Mouse (Mus musculus): ENCODE results near the gene Gm4924. TPM values are rescaled to one million over a fixed set of nuclear protein-coding genes. Genes with fewer than 3 reads are reported as not detected.
A peak's percentile ranks its signal among the peaks of the same experiment; 100 is the strongest.

Gene Gm4924
- total RNA-seq (2012; rRNA removed): 7.6 and 9.2 TPM in 2 replicates
- total RNA-seq (2014; rRNA removed): 10.8 and 15.3 TPM in 2 replicates
- 4.9 and 5.7 TPM in 2 replicates for polyA plus RNA-seq (2012; ENCODE audit: insufficient read length, low read depth)

DNA sequence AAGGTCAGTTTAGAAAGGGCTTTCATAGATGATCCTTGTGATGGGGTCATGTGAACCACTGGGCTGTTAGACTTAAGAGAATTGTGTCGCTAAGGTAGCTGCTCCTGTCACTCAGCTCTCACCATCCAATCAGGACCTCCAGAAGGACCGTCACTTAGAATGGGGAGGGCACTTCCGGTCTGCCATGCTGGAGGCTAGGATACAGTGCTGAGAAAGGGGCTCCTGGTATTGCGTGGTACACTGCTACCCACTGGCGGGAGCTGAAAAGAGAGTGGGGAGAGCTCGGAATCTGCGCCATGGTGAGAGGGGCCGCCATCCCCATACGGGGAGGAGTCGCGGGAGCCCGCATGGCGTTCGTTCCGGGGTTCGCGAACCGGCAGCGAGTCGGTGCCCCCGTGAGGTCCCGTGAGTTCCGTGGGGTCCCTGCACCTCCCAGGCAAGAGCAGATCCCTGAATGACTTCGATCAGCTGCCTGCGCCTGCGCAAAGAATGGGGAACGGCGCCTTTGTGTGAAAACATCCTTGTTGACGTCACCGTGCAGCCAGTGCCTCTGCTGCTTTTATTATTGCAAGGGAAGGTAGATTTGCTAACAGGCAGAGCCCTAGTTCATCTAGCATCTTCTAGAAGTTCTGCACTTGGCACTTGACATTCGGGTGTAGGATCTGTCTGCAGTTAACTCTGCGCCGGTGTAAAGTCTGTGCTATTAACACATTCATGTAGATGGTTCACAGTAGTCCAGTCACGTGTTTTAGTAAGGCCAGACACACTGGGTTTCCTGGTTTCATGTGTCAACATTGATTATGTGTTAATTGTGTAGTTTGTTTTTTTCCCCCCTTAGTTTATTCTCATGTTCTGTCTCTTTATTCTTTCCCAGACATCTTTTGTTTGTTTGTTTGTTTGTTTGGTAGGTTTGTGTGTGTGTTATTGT is at the start of gene Gm4924:
Gene Gm4924, plus strand, starts transcription at position 173 of the 928 bp plus-strand sequence.
- peak within 1 kb of the TSS; percentile 77 for H3K27ac ChIP-seq (ENCODE audit: insufficient read depth, low read depth)
- dilution Hi-C loops (cut with MboI; ENCODE audit: extremely low pct_ligation_motif_present, extremely low pct_unique_long_range_greater_than_20kb, low sequenced_read_pairs): no loop called here
- peak; percentile 36 for TF ChIP-seq USF2 (conservative IDR thresholded peaks at IDR 0.05; ENCODE audit: low read depth, low read length)
- peak; percentile 68 for TF ChIP-seq MXI1 (IDR thresholded peaks at IDR 0.05; ENCODE audit: low read depth, low read length)
- TF ChIP-seq ZMIZ1 (IDR thresholded peaks at IDR 0.05; ENCODE audit: low read depth, low read length): no peak
- no peak for TF ChIP-seq MAFK (IDR thresholded peaks at IDR 0.05; ENCODE audit: insufficient replicate concordance, low read length)
- peak; percentile 84 for TF ChIP-seq TBP (conservative IDR thresholded peaks at IDR 0.05; ENCODE audit: low read depth, low read length)
- no peak for TF ChIP-seq E2F4 (IDR thresholded peaks at IDR 0.05; ENCODE audit: insufficient replicate concordance, low read depth, low read length)
- TF ChIP-seq ETS1 (conservative IDR thresholded peaks at IDR 0.05; ENCODE audit: low read depth, low read length): 0 out of 2 replicates have a peak, but pooled peaks have one; percentile 19
- no peak for TF ChIP-seq ZNF384 (IDR thresholded peaks at IDR 0.05; ENCODE audit: low read depth, low read length)
- TF ChIP-seq JUND (conservative IDR thresholded peaks at IDR 0.05; ENCODE audit: low read depth, low read length): 0 out of 2 replicates have a peak, but pooled peaks have one; percentile 22
- TF ChIP-seq KAT2A (IDR thresholded peaks at IDR 0.05; ENCODE audit: insufficient replicate concordance, low read length): no peak
- TF ChIP-seq SMC3 (IDR thresholded peaks at IDR 0.05; ENCODE audit: low read depth, low read length): no peak
- TF ChIP-seq RCOR1 (conservative IDR thresholded peaks at IDR 0.05; ENCODE audit: low read depth, low read length): no peak
- TF ChIP-seq CTCF (conservative IDR thresholded peaks at IDR 0.05 in 1 of 2, IDR thresholded peaks at IDR 0.05 in 1 of 2; ENCODE audit: low read depth in 2 of 2, low read length in 2 of 2): no peak
- TF ChIP-seq NELFE (IDR thresholded peaks at IDR 0.05; ENCODE audit: low read depth, low read length): peak; percentile 83
- peak; percentile 60 for TF ChIP-seq USF1 (IDR thresholded peaks at IDR 0.05; ENCODE audit: low read depth, low read length)
- TF ChIP-seq TCF12 (IDR thresholded peaks at IDR 0.05; ENCODE audit: low read depth, low read length): peak; percentile 24
- no peak for TF ChIP-seq GABPA (IDR thresholded peaks at IDR 0.05; ENCODE audit: insufficient replicate concordance, low read depth, low read length)
- TF ChIP-seq POLR2AphosphoS2 (IDR thresholded peaks at IDR 0.05; ENCODE audit: low read depth, low read length): no peak
- no peak for TF ChIP-seq PAX5 (IDR thresholded peaks at IDR 0.05; ENCODE audit: low read length)
- peak; percentile 66 for TF ChIP-seq HCFC1 (IDR thresholded peaks at IDR 0.05; ENCODE audit: low read depth, low read length)
- peak; percentile 90 for TF ChIP-seq NRF1 (IDR thresholded peaks at IDR 0.05; ENCODE audit: low read depth, low read length)
- TF ChIP-seq CHD1 (IDR thresholded peaks at IDR 0.05; ENCODE audit: low read depth, low read length): no peak
- no peak; the same call in 1 of the 2 replicates for TF ChIP-seq MYC (IDR thresholded peaks at IDR 0.05; ENCODE audit: low read depth, low read length)
- TF ChIP-seq EP300 (IDR thresholded peaks at IDR 0.05; ENCODE audit: low read length): no peak
- TF ChIP-seq MEF2A (IDR thresholded peaks at IDR 0.05; ENCODE audit: borderline replicate concordance, low read depth, low read length): 0 out of 2 replicates have a peak, but pooled peaks have one; percentile 21
- 0 out of 2 replicates have a peak, but pooled peaks have one; percentile 27 for TF ChIP-seq IRF4 (IDR thresholded peaks at IDR 0.05; ENCODE audit: low read depth, low read length)
- no peak for TF ChIP-seq MAZ (IDR thresholded peaks at IDR 0.05; ENCODE audit: low read depth, low read length)
- no peak for TF ChIP-seq ZC3H11A (IDR thresholded peaks at IDR 0.05; ENCODE audit: low read depth, low read length)
- no peak for TF ChIP-seq SIN3A (IDR thresholded peaks at IDR 0.05; ENCODE audit: low read length)
- peak; percentile 90 for TF ChIP-seq POLR2A (IDR thresholded peaks at IDR 0.05; ENCODE audit: low read depth, low read length)
- TF ChIP-seq ELF1 (IDR thresholded peaks at IDR 0.05; ENCODE audit: low read depth, low read length): peak; percentile 76
- TF ChIP-seq CHD2 (IDR thresholded peaks at IDR 0.05; ENCODE audit: low read length): peak; percentile 68; the same call in 1 of the 2 replicates
- TF ChIP-seq RAD21 (IDR thresholded peaks at IDR 0.05; ENCODE audit: low read depth, low read length): no peak
- peak; percentile 87; the same call in 1 of the 2 replicates for TF ChIP-seq BHLHE40 (IDR thresholded peaks at IDR 0.05; ENCODE audit: low read depth, low read length)
- peak; percentile 91 for TF ChIP-seq MAX (IDR thresholded peaks at IDR 0.05; ENCODE audit: low read length)
- TF ChIP-seq UBTF (IDR thresholded peaks at IDR 0.05; ENCODE audit: low read depth, low read length): no peak
- TF ChIP-seq JUN (IDR thresholded peaks at IDR 0.05; ENCODE audit: insufficient read depth, low read depth, low read length): no peak

More for the DNA sequence above, at the start of gene Gm4924:
- H3K27me3 ChIP-seq (replicated peaks): no peaks in the 10 kb centered on the region
- H3K9ac ChIP-seq (ENCODE audit: insufficient read depth, low read depth): peak within 1 kb of the TSS; percentile 62
- H3K9me3 ChIP-seq (replicated peaks; ENCODE audit: low read length): no peaks in the 10 kb centered on the region
- in situ Hi-C loops (cut with MboI; ENCODE audit: low pct_ligation_motif_present, low pct_unique_long_range_greater_than_20kb, low sequenced_read_pairs): no loop called here
- peaks cover 2% of the 10 kb centered on the region; the same call in 1 of the 2 replicates for H3K79me2 ChIP-seq (replicated peaks; ENCODE audit: control insufficient read depth, extremely low read depth, insufficient read depth, poor library complexity, severe bottlenecking)
- peaks cover 0 to 25% of the 10 kb centered on the region in 2 experiments; a peak in 2 of 4 replicates for H3K4me1 ChIP-seq (ENCODE audit: control insufficient read depth in 1 of 2, insufficient read depth in 2 of 2)
- peak; percentile 96 for DNase-seq (ENCODE audit: extremely low read depth)
- H3K4me2 ChIP-seq (ENCODE audit: insufficient read depth, low read depth, poor library complexity, severe bottlenecking): peak within 1 kb of the TSS; percentile 69
- peaks cover 0 to 16% of the 10 kb centered on the region in 2 experiments for H3K36me3 ChIP-seq (replicated peaks in 1 of 2; ENCODE audit: control insufficient read depth in 1 of 2, insufficient read depth in 1 of 2, low read length in 1 of 2)
- H3K4me3 ChIP-seq (replicated peaks in 1 of 3; ENCODE audit: low read depth in 2 of 3, low read length in 2 of 3, poor library complexity in 1 of 3): peak within 1 kb of the TSS; percentile 75 to 89 (median 87)
